In genomic region chr10:121692944-121693579, GRCm38 (mm10) we compare ENCODE assay signal across 8 mouse cellular contexts. TPM values are rescaled to one million over a fixed set of nuclear protein-coding genes. Genes with fewer than 3 reads are reported as not detected.
DNase-seq lines count a peak whose midpoint lies in the region; ATAC-seq lines count a peak whose summit lies in the region.

No protein-coding gene starts in this region.

- H3K9me3 ChIP-seq in forebrain, embryonic 10.5 days: peaks cover 5% of the 10 kb centered on the region; the same call in 1 of the 2 replicates
- 0 out of 2 replicates have a peak, but pooled peaks cover 3% of the 10 kb centered on the region for H3K9me3 ChIP-seq in forebrain, embryonic 12.5 days
- no peaks in the 10 kb centered on the region for H3K9me3 ChIP-seq in embryonic facial prominence, embryonic 10.5 days

- no peak overlapping the region for H3K27ac ChIP-seq in forebrain, embryonic 10.5 days
- no peak overlapping the region for H3K27ac ChIP-seq in forebrain, embryonic 12.5 days
- peak overlapping the region; percentile 19; the same call in 1 of the 2 replicates for H3K27ac ChIP-seq in embryonic facial prominence, embryonic 10.5 days (replicated peaks)

- peak overlapping the region; percentile 23; the same call in 1 of the 2 replicates for H3K4me3 ChIP-seq in forebrain, embryonic 10.5 days
- H3K4me3 ChIP-seq in forebrain, embryonic 12.5 days (replicated peaks): no peak overlapping the region
- peak overlapping the region; percentile 39; the same call in 1 of the 2 replicates for H3K4me3 ChIP-seq in embryonic facial prominence, embryonic 10.5 days

- no peak for DNase-seq in forebrain, embryonic 10.5 days (ENCODE audit: extremely low spot score, low spot score)
- peak; percentile 16 for DNase-seq in embryonic facial prominence, embryonic 10.5 days (ENCODE audit: low spot score)
- DNase-seq in kidney, adult 8-10 months: peak; percentile 10 to 19
- no peak for DNase-seq in urinary bladder, postnatal 14 days (ENCODE audit: low spot score)
- DNase-seq in layer of hippocampus, postnatal 36 days: no peak

- 56% methylated on average over 18 of the region's 18 CpGs for WGBS in forebrain, embryonic 10.5 days
- 58% methylated on average over 18 of the region's 18 CpGs for WGBS in forebrain, embryonic 12.5 days
- 46% methylated on average over 18 of the region's 18 CpGs for WGBS in embryonic facial prominence, embryonic 10.5 days

- H3K4me1 ChIP-seq in forebrain, embryonic 10.5 days: peaks cover 10% of the 10 kb centered on the region
- 0 out of 2 replicates have a peak, but pooled peaks cover 3% of the 10 kb centered on the region for H3K4me1 ChIP-seq in forebrain, embryonic 12.5 days
- peaks cover 8% of the 10 kb centered on the region; the same call in 1 of the 2 replicates for H3K4me1 ChIP-seq in embryonic facial prominence, embryonic 10.5 days

- H3K36me3 ChIP-seq in forebrain, embryonic 10.5 days (replicated peaks): no peaks in the 10 kb centered on the region
- no peaks in the 10 kb centered on the region for H3K36me3 ChIP-seq in forebrain, embryonic 12.5 days (replicated peaks)
- no peaks in the 10 kb centered on the region for H3K36me3 ChIP-seq in embryonic facial prominence, embryonic 10.5 days (replicated peaks)

- H3K9ac ChIP-seq in forebrain, embryonic 12.5 days: no peak overlapping the region

- H3K4me2 ChIP-seq in forebrain, embryonic 12.5 days: no peak overlapping the region

- no peak for ATAC-seq in forebrain, embryonic 12.5 days (ENCODE audit: low FRiP score)
- ATAC-seq in megakaryocyte-erythroid progenitor cell, adult 5-6 weeks (replicated peaks; ENCODE audit: low FRiP score, low TSS enrichment, poor library complexity, severe bottlenecking): peak; percentile 60
- ATAC-seq in activated CD4-positive, CD25-positive, alpha-beta regulatory T cell, adult 4 months: no peak

- no peaks in the 10 kb centered on the region for H3K27me3 ChIP-seq in forebrain, embryonic 10.5 days (ENCODE audit: poor library complexity, severe bottlenecking)
- H3K27me3 ChIP-seq in forebrain, embryonic 12.5 days: no peaks in the 10 kb centered on the region
- H3K27me3 ChIP-seq in embryonic facial prominence, embryonic 10.5 days (replicated peaks; ENCODE audit: low read depth, poor library complexity, severe bottlenecking): no peaks in the 10 kb centered on the region

RNA-seq across cellular contexts. Expression of gene BC048403, which starts 46.7 kb away (rescaled TPM):
- polyA plus RNA-seq in forebrain, embryonic 10.5 days (2016; fragmentation: Nextera tagmentation; extraction: Ambion mirVana): 3.3 and 3.5 TPM in 2 replicates
- polyA plus RNA-seq in forebrain, embryonic 12.5 days (2016; fragmentation: Nextera tagmentation; extraction: Ambion mirVana): 2.5 and 3.0 TPM in 2 replicates
- polyA plus RNA-seq in embryonic facial prominence, embryonic 10.5 days (2016; fragmentation: Nextera tagmentation; extraction: Ambion mirVana): 2.8 and 3.6 TPM in 2 replicates
- 11.5 and 13.4 TPM in 2 replicates for total RNA-seq in megakaryocyte-erythroid progenitor cell, adult 5-6 weeks (2014; fragmentation: Nextera tagmentation)
- total RNA-seq in megakaryocyte-erythroid progenitor cell, adult 5-6 weeks (2017): 5.3 and 7.3 TPM in 2 replicates
- 1 to 10 TPM; 3.2 to 4.3 TPM for polyA plus RNA-seq in activated CD4-positive, CD25-positive, alpha-beta regulatory T cell, adult 4 months (2017; shearing (Covaris generic))
- total RNA-seq in layer of hippocampus, postnatal 36 days (2021): 1 to 10 TPM; 8.6 to 8.8 TPM

RNA-seq across cellular contexts. Expression of gene D930020B18Rik, which starts 51.7 kb away (rescaled TPM):
- polyA plus RNA-seq in forebrain, embryonic 10.5 days (2016; fragmentation: Nextera tagmentation; extraction: Ambion mirVana): 0.47 and 0.50 TPM in 2 replicates
- 0.63 and 1.3 TPM in 2 replicates for polyA plus RNA-seq in forebrain, embryonic 12.5 days (2016; fragmentation: Nextera tagmentation; extraction: Ambion mirVana)
- 0.23 and 0.67 TPM in 2 replicates for polyA plus RNA-seq in embryonic facial prominence, embryonic 10.5 days (2016; fragmentation: Nextera tagmentation; extraction: Ambion mirVana)
- not detected in 2 replicates for total RNA-seq in megakaryocyte-erythroid progenitor cell, adult 5-6 weeks (2014; fragmentation: Nextera tagmentation)
- total RNA-seq in megakaryocyte-erythroid progenitor cell, adult 5-6 weeks (2017): not detected in 2 replicates
- under 1 TPM; 0.29 to 0.41 TPM for polyA plus RNA-seq in activated CD4-positive, CD25-positive, alpha-beta regulatory T cell, adult 4 months (2017; shearing (Covaris generic))
- under 1 TPM; 0.32 to 0.48 TPM for total RNA-seq in layer of hippocampus, postnatal 36 days (2021)

Comparison
In these comparisons a context has a peak if more than half of its experiments do, and no peak if none do; other contexts are left out.
1. DNase-seq: peak in embryonic facial prominence, embryonic 10.5 days (single experiment) and kidney, adult 8-10 months (2 of 2); none in forebrain, embryonic 10.5 days (single experiment), urinary bladder, postnatal 14 days (single experiment) and layer of hippocampus, postnatal 36 days (0 of 2).